Mouse (Mus musculus) megakaryocyte progenitor cell, adult 5-6 weeks (primary cell): ENCODE measurements at regions not wholly inside any gene's neighbourhood (a gene's known extent, or its start where the extent isn't known, plus 50 kb on each side); places are given as distances from the start of the nearest gene placed in this dataset.

Source experiments
- ATAC-seq: replicated peaks from 2 replicates; pipeline ENCODE4 v1.8.0; 2016; ENCODE audit warnings: mild to moderate bottlenecking, moderate TSS enrichment, inconsistent platforms; ENCODE audit not compliant: poor library complexity

DNA sequence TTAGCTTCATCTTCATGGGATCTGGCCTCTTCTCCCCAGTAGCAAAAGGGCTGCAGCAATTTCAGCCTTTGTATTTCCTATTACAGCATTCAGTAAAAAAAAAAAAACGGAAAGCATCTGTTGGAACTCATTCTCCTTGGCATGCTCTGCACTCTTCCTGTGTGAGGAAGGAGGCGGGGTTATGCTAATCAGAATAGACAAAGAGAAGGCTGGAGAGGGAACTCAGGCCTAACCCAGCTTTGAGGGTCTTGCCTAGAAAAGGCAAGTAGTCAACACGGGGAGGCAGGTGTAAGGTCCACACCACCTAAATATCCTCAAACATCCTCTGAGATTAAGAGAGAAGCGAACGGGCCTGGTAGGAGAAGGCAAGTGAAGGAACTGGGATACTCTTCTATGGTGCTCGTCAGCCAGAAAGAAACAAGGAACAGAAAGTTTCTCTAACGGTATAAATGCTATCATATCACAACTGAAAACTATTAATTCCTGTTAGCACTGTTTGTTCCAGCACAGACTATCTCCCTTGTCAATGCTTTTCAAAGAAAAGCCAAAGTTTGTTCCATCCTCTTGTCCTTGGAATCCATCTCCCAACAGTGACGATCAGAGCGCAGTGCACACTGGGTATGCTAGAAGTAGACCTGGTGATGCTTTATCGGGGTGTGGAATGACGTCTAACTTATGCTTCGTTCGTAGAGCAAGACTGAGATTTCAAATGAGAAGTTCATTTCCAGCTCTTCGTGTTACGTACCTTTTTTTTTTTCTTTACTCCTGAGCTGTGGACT is 98.9 kb downstream of the Kctd12 start:
- ATAC-seq = peak; percentile 90

DNA sequence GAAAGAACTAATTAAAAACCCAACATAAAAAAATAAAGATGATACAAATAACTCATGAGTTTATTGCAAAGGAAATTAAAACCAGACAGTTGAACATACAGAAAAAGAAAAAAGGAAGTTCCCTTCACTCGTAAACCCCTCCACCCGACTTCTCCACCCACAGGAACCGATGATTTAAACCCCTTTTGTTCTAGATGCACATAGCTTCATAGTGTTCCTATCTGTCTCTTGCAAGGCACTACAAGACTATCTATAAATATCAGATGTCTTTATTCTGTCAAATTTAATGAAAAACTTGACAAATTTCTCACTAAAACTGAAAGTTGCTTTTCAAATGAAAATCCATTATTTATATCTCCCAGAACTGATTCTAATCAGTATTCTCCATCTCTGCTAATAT is 100.2 kb downstream of the Kctd12 start:
- ATAC-seq = peak; percentile 40

DNA sequence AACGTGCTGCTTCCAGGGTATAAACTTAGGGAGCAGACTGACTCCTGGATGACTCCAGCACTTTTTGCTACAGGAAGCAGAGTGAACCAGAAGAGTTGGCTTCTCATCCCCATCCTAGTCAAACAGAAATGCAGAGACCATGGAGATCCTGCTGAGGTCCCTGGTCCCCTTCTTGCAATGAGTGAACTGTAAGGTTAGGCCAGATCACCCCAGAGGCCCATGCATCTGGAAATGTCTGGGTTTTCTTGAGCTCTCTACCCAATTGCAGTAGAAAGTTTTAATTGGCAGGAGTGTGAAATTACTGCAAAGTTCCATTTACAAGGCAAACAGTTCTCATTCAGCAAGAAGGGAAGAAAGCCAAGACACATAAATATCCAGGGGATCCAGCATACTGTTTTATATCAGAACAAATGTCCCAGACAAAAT is 101.8 kb downstream of the Kctd12 start:
- no peak for ATAC-seq

DNA sequence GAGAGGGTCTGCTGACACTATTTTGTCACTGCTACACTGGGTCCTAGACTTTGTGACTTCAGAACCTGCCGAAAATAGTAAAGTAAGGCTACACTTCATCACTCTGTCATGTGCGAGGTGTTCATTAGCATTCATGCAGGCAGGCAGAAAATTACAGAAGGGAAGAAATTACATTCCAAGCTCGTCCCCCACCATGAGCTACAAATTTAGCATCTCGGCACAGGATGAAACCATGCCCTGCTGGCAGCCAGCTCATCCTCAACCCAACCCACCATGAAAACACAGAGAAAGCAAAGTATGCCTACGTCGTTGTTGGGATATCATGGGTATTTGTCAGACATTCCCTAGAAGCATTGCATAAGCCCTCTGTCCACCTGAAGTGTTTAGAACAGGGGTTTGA is 103.9 kb downstream of the Kctd12 start:
- no peak for ATAC-seq

DNA sequence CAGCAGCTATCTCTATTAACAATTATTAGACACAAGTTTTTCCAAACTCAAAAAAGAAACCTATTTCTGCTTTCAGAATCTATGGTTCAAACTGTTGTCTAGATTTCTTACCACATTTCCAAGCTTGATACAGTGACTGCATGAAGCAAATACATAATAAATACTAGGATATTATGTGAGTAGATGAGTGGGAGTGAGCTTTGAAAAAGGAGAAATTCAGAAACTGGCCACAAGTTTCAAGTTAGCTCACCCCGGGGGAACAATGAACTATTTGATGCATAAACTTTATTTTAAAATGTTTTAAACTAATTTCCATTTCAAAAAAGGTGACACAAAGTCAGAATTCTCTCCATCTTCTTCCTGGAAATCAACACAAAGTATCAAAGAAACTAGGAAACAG is 114.3 kb downstream of the Kctd12 start:
- ATAC-seq = no peak

DNA sequence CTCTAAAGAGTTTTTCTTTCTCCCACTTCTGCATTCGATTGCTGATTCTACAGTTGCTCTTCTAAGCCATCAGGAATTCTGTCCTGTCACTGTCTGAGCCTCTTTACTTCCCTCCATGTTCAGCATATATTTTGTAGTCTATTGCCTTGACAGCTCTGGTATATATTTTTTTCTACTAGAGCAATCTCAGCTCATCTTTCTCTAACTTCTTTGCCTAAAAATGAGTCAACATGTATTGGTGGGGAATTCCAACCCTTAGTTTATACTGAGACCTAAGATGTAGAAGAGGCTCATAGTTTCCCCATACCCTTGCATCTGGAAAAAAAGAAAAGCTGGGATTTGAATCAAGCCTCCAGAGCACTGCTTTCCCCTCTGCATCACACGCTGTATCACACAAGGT is 114.7 kb downstream of the Kctd12 start:
- no peak for ATAC-seq

DNA sequence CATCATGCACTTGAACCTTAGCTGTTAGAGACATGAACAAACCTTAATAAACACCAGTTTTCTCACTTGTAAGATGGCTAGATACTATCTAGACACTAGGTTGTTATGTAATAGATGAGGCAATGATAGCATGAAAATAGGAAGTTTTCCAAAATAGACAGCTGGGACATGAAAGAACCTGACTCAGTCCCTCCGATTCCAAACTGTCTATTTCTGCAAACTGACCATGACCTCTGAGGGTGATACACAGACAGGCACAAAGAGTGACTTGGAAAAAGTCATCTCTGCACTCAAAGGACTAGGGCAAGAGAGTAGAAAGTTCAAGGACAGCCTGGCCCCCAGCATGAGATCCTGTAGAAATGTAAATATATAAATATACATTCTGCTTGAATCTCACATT is 115.9 kb downstream of the Kctd12 start:
- peak; percentile 97 for ATAC-seq

DNA sequence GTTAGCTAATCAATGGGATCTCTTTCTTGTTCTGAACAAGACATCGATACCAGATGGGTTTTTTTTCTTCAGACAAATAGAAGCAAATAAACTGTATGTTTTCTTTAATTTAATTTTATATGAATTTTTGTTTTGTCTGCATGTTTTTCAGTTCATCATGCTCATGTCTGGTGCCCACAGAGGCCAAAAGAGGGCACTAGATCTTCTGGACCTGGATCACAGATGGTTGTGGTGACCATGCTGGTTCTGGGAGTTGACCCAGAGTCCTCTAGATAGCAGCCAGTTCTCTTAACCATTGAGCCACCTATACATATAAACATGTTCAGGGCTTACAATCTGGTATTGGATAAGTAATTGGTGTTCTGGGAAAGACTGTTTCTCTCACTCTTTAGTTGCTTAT is 120.7 kb downstream of the Kctd12 start:
- ATAC-seq = no peak

DNA sequence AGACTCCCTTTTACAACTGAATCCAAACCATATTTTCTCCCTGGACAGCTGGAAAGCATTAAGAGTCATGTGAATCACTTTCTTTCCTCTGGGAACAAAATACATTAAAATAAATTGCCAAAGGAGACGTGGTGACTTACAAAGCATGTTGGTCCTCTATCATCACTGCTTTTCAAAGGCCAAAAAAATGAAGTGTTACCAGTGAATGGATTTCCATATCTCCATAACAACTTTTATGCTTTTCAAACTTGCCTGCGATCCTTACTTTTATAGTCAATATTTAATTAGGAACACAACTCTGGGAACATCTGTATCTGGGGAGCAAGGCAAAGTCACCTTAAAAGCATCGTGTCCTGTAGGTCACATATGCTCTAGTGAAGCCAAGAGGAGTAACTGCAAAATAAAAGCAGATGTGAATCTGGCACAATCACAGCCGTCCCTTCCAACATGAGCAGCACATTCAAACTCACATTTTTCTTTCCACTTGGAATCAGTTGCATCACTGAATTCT is 123.0 kb downstream of the Kctd12 start:
- ATAC-seq = no peak

DNA sequence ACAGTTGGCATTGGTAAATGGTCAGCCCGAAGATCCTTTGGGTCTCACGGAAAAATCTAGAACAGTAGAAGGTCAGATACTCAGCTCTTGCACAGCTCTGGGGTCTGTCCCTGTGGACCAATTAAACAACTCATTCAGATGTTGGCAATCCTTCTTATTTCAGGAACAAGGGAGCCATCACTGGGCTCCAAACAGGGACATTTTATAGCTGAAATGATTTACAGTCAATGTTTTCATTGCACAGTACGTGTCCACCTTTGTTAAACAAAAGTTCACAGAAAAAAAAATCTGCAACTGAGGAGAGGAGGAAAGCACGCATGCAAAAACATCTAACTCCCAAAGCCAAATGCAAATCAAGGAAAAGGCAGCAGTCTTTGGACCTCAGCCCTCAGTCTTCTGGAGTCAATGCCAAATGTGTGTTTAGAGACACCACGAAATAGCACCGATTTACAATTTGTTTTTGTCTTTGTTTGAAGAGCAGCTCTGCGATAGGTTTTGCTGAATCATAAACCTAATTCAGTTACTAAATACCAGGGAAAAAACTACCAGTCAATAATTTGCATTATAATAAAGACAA is 127.1 kb downstream of the Kctd12 start:
- no peak for ATAC-seq

DNA sequence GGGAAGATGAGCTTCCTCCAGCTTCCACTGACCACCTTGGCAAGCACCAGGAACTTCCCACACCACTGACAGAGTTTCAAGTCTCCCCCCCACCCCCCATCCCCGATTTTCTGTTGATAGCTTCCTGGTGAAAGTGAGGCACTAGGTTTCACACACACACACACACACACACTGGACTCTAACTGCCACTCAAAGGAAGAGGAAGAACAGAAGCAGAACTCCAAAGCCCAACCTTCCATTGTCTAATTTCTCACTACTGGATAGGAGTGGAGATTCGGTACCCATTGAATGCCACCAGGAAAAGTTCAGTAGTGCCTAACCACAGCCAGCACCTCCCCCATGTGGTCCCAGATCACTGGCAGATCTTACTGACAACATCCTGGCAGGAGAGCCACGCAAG is 138.7 kb downstream of the Kctd12 start:
- ATAC-seq = peak; percentile 93

DNA sequence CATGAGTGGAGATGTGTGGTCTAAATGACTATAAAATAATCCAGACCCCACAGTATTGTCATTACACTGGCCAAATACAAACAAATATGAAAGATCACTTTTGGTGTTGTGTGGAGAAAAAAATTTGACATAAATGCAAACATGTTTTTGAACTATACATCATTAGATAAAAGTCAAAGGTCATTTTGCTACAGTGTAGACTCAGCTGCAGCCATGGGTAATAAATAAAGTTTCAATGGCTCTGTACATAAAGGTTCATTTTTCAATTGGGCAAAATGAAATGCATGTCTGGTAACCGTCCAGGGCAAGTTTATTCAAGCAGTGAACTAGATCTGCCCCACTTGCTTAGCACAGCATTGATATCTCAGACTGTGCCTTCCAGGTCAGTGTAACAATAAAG is 144.8 kb downstream of the Kctd12 start:
- no peak for ATAC-seq

DNA sequence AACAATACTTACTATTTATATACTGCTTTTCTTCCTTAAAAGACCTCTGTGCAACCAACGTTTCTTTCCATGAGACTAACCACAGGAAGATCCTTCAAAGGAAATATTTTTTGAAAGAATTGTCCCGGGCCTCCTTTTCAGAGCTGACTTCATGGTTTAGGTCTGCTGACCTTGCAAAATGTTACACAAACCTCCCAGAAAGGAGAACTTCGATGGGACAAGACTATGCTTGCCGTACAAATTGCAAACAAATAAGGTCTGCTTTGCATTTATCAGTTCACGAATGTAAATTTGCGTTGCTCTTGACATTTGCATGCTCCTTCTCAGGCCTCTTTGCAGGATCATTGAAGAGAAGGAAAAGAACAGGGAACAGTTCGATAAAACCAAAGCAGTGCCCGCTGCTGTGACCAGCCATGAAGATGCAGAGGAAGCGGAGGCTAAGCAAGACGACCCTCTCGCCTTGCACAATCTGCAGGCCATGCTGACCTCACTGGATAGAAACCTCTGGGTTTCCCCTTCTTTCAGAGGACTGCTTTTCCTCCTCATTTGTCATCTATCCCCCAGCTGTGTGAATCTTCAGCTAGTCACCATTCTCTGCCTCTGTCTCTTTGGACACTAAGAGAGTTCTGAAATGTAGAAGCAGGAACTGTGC is 147.2 kb downstream of the Kctd12 start:
- peak; percentile 82 for ATAC-seq

DNA sequence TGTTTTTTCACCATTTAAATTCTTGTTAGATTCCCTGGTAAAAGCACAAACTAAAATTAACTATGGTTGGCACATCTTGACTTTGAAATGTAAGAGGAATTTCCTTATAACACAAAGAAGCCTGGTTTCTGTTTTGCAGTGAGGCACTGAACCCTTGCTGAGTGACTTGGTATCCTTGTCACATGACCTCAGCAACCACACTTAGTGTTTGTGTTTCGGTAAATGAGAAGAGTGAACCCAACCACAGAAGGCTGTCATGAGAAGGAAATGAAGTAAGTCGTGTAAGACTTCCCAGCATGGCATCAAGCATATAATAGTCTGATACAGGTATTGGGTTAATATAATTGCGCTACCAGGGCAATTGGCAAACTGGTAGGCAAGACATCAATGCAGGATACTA is 154.0 kb downstream of the Kctd12 start:
- peak; percentile 56 for ATAC-seq

DNA sequence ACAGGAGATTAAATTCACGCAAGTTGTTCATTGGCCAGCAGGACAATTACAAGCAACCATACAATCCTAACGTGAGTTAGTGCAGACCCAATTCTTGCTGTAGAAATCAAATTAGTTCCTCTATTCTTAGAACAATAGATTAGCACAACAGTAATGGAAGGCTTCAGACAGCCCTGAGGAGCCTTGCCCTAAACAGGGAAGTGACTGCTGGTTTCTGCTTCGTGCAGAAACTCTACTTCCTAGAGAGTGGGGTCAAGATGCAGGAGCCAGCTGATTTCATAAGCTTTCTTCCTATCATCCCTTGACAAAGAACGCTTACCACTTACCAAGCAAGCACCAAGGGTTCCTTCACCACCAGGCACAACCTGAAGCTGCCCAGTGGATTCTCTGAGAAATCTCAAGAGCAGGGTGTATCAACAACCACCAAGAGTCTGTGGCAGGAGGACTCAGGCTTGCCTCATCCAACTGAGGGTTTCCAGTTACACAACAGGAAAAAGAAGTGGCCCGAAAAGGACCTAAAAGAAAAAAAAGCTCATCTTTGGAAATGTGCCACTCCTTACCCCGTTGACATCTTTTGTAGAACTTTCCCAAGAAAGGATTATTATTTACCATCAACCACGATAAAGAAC is 154.6 kb downstream of the Kctd12 start:
- peak; percentile 75 for ATAC-seq

DNA sequence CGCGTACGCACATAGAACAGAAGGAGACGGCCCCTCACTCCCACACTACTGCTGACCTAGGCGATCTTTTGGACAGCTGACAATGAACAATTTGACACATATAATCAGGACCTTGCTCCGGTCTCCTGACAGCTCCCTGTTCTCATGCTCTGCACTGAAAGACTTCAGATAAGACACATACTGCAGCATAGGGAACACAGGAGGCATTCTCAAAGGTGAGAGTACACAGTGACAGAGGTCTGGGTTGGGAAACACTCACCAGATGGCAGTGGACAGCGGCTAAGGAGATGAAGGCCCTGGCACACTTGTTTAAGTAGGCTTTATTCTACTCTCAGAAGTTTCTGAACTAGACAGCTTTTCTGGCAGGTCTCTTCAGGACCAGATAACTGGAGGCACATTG is 156.9 kb downstream of the Kctd12 start:
- ATAC-seq = no peak

DNA sequence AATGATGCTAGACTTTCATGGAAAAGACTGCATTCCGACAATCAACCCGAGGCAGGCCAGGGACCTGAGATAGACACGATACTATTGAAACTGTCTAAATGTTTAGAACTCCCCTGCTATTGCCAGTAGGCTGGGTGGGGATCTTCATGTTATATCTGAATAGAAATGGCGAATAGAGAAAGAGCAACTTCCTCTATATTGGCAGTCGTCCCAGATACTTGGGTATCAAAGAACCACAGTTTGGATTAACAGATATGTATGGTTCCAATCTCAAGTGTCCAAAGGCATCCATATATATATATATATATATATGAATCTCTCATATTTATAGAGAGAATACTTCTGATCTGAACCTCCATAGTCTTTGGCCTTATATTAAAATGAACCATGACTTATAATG is 161.8 kb downstream of the Kctd12 start:
- peak; percentile 81 for ATAC-seq

DNA sequence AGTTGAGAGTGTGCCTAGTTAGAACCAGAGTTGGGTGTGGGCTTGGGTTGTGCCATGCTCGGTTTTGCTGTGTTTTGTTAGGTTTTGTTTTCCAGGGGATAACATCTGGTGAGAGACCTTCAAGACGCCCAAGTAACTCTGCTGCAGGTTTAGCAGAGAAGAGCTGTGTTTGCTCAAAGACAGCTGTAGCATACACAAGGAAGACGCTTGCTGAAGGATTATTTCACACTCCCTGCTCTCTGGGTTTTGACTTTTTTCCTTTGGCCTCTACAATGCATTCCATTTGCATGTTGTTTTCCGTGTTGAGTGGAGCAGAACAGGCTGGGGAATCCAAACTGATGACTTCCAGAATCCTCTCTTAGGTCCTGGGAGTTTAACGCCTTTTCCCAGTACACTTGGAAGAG is 170.8 kb downstream of the Kctd12 start:
- ATAC-seq = no peak

DNA sequence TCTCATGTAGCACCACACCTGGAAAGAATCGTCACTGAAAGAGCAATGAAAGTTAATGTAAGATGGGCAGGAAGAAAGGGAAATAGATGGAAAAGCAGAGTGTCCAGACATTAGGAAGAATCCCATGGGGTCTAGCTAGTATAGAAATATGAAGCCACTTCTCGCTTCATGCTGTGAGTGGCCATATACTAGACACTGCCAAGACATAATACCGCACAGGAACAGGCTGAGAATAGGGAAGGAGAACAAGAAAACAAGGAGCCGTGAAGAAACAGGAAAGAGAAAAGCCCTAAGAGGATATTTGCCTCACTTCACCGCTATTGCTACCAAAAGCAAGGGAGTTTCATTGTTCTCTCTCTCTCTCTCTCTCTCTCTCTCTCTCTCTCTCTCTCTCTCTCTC is 171.4 kb downstream of the Kctd12 start:
- peak; percentile 40 for ATAC-seq

DNA sequence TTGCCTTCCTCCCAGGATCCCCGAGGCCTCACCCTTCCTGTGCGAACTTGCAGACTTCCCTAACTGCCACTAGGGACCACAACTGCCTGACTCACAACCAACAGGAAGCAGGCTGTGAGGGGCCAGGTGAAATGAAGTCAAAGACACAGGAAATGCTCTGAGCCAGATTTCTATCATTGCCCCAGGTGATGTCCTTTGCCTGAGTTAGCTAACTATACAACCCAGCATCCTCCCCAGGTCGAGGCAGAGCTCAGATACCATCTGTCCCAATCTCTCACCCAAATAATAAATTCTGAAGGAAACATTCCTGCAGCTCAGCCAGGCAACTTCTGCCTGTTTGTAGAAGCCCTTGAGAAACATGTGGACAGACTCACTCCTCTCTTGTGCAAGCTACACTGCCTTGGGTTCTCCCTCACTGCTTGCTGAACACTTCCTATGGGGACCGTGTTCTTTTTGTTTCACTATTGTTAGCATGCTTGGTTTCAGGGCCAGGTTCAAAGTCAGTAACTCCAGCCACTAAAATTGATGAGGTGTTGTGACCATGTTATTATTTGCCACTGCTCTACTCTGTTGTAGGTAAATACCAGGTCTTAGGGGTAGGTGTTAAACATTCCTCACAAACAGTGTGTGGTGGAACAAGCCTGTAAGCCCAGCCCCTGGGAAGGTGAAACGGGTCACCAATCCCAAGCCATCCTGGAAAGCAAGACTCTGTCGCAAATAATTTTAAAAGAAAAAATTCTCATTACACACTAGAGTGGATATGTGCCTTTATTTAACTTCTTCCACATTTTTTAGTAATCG is 172.1 kb downstream of the Kctd12 start:
- ATAC-seq = peak; percentile 56
